Mouse (Mus musculus) lung, postnatal 25 days (tissue): Measurements from ENCODE around the gene Nptx1.

Experiments
- DNase-seq: peaks from one replicate; pipeline ENCODE4 v3.0.0; 2022; ENCODE audit warnings: low spot score

The Nptx1 gene

DNA sequence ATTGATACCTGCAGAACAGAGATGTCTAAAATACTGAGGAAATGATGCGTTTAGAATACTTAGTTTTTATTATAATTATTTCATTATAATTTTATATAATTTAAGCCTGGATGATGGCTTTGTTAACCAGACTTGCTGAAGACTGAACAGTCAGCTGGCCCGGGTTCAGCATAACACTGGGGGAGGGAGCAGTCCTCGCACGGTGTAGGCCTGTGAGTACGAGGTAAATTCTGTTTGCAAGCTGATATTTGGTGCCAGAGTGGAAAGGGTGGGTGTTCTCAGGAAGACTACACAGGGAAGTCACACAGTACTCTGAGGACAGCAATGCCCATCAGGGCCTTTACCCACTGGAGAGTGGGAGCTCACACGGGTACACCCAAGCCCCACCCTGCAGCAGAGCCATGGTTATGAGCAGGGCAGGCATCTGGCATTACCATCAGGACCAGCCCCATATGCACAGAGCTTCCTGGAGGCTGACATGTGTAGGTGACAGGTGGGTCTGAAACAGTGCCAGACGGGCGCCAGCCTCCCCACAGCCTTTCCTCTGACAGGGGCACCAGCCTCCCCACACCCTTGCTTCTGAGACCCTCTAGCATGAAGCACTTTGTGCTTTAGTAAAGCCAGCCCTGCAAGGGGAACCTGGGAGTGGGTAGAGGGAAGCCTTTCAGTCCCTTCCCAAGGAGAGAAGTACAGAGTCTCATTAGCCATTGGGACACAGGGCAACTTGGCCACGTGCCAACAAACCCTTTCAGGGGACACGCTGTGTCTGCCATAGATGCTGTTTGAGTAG lies 3.2 kb upstream of the Nptx1 start:
- DNase-seq, result no peak

DNA sequence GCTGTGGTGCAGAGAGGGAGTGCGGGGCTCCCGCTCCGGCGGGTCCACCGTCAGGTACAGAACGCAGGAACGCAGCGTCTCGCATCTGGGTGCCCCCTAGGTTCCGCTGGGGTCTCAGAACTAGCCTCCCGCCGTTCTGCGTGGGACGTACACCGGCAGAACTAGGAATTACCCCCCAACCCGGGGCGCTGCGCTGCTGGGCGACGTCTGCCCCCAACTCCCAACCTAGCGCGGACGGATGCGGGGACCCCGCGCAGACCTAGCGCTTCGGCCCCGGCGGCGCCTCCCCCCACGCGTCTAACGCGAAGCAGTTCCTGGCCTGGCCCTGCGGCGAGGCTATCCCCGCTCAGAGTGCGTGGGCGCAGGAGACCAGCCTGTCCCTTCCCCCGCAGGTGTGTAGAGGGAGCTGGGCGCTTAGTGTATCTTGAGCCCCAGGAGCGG lies 1.8 kb upstream of the Nptx1 start:
- DNase-seq, result no peak

DNA sequence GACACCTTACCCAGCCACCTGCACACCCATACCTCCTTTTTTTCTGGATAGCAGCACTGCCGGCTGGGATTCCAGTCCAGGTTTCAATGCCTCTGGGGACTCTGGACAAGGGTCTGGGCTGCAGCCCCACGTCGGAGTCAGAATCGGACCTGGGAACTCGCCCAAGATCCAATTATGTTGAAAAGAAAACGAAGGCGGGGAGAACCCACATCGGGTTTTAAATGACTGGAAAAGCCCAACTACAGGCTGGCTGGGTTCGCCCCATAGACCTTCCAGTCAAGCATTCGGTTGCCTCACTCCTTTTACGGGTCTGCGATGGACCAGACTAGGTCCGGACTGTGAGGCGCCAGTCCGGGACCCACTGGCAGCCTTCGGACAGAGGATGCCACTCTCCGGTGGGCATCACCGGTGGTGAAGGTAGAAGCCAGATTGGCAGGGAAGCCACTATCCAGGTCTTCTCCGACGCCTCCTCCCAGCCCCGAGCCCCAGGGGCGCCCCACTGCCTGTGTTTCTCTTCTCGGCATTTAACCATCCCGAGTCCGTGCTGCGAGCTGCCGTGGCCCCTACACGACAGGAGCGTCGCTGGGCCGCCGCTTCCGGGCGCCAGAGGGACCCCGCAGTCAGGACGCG lies 1.3 kb upstream of the Nptx1 start:
- no peak for DNase-seq

DNA sequence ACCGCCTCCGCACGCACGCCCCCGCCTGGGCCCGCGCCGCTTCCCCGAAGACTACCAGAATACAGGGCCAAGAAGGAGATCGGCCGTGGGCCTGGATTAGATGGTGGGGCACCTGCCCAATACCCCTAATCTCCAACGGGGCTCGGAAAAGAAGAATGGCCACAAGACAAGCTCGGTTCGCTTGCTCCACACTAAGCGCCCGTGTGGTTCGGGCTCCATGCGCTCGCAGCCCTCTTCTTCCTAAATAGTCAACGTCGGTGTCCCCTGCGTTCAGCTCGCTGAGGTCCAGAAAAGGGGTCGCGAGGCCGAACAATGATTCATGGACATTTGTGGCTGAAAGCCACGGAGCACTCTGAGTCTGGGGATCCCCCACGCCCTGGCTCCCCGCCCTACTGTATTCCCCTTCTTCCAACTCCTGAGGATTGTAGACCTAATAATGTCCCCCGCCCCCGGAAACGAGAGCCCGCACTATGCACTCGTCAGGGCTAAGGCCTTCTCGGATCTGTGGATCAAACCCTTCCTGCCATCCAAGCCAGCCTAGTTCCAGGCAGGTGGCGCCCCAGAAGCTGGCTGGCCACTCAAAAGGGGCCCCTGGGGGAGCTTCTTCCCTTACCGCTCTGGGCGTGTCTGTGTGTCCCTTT lies 518 bp upstream of the Nptx1 start:
- DNase-seq, result no peak

DNA sequence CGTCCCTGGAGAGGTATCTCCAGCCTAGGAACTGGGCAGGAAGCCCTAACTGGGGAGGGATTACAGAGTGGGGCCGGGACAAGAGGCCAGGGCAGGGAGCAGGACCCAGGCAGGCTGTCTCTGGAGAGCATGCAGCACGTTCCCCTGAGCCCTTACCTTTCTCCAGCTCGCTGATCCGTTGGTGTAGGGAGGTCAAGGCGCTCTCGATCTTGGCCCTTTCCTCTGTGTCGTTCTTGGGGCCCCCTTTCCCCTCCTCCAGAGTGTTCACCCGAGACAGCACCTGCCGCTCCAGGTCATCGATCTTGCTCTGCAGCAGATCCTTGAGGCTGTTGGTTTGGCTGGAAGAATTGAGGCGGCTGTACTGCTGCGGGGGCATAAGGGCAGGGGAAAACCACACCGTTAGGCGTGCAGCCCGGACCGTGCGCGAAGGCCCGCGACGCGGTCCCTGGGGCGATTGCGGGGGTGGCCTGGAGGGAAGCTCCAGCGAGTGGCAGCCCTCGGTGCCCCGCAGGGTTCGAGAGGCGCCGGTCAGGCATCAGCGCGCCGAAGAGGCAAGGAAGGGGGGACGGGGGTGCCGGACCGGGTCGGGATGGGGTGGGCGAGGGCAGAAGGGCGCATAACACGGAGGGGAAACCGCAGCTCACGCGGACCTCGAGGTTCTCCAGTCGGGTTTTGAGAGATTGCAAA lies 914 bp downstream of the Nptx1 start:
- DNase-seq, result no peak

DNA sequence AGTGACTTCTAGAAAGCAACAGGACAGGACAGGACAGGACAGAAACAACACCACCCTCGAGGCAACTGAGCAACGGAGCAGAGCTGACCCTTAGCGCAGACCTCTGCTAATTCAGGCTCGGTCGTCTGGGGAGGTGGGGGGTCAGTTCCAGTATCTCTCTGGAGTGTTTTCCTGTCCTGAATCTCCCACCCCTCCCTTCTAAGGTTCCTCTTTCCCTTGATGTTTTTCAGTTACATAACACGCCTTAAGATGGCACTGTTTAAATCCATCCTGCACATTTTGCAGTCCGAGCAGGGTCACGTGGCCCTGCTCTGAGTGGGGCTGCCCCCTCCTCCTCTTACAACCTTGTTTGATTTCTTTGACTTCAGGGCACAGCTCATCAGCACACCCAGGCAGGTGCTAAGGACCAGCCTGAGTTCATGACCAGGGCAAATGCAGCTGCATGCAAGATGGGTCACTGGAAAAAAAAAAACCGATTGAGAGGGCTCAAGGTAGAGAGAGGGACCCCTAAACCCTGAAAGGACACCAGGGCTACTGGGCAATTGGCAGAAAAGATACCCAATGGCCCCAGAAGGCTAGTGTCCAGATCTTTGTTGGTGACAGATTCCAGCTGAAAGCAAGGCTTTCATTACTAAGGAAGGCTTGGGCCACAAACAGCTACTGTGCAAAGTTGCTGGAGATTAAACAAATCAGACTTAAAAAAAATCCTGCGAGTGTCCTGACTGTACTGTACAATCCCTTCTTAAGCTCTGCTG lies 1.6 kb downstream of the Nptx1 start:
- DNase-seq, result no peak

DNA sequence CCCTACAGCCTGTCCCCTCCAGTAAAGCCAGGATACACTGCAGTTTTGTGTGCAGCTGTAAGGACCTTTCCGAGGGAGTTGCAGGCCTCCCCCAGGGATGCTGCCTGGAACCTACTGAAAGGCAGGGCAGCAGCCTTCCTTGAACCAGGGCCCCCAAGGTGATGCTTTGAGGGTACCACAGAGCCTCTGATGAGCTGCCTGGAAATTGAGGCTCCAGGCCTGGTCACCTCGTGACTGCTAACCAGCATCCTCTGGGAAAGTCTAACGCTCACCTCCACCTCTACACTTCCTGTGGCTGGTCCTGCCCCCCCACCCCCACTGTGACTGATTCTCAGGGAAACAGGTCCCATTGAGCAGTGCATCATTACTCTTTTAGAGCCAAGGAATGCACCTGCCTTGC lies 2.3 kb downstream of the Nptx1 start:
- no peak for DNase-seq

DNA sequence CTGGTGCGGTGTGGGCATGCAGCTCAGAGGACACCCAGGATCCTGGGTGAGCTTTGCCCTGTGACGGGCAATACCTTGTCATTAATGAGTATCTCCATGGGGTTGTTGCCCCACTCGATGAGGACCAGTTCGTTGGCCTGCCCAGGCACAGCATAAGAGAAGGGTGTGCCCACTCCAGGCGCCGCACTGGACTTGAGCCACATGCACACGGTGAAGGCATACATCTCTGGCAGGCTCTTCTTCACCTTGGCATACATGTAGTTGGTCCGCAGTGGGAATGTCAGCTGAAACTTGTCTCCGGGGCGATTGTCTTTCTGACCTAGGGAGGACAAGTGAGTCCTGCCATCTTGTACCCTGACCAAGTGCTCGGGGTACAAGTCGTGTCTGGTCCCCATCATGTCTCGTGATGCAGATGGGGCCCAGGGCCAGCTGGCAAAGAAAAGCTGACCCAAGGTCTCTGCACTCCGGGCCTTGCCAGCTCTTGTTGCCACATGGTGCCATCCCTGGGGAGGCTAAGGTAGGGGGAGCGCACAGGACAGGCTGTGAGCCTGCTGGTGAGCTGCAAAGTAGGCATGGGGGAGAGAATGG lies 2.9 kb downstream of the Nptx1 start:
- DNase-seq, result no peak

DNA sequence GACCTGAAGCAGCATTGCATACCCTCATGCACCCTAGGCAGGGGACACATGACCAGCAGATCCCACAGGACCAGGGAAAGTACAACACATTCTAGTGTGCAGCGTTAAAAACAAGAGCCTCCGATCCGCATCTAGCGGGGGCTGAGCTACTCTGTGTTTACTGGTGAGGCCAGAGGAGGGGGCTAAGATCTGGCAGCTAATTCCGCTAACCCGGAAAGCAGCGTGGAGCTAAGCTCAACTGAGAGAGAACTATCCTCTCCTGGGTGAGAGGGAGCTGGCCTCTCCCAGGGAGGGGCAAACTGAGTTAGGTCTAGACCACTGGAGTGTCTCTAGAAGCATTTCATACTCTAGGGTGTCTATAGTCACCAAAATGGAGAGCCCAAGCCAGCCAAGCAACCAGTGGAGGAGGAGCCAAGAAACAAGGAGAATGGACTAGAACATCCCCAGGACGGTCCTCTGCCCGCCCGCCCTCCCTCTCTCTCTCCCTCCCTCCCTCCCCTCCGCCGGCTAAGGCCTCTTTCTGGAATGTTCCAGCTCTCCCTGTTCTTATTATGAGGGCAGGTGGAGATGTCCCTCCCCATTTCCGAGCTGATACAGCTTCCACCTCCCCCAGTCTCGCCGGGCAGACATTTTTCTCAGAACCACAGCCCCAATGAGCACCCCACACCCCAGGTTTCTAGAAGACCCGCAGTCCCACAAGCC lies 3.6 kb downstream of the Nptx1 start:
- DNase-seq, result no peak

DNA sequence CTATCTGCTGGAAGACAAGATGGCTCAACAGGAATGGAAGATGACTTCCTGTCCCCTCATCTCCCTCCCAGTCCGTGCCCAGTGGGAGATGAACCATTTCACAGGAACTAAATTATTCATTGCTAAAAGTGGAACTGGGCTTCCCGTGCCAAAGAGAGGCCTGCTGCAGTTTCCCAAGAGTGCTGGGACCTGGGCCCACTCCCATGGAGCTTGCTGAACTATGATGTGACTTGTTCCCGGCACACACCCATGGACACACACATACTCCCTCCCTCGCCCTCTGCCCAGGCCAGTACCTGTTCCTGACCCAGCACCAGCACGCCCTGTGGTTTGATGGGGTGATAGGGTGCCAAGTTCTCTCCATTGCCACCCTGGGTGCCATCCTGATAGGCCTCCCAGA lies 4.7 kb downstream of the Nptx1 start:
- DNase-seq, result no peak

DNA sequence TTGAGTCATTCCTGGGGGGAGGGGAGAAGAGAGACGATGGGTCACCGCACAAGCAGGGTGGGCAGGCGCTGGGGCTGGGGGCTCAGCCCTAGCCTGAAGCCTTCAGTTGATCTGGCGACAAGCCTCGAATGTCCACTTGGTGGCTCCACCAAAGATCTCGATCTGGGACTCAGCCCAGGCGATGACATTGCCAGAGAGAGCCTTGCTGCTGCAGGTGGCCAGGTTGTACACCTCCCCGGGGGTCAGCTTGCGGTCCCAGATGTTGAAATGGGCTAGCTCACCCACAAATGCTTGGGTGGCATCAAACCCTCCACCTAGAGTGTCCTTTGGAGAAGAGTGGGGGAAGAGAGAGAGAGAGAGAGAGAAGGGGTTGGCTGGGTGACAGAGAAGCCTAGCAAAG lies 5.2 kb downstream of the Nptx1 start:
- DNase-seq, result no peak

DNA sequence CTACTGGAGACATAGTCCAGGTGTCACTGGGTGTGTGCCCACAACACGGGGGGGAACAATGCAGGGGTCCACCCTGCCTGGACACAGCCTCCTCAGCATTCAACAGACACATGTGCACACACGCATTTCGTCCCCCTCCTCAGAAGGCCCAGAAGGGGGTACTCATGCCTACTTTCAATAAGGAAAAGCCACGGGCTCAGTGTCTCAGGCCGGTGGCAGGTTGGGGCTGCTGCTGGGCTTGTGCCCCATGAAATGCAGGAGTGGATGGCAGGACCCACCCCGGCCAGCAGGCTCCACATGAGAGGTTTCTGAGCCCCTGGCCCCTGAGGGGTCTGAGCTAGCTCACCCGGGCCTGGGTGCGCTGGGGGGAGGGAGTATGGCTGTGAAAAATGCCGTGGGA lies 6.5 kb downstream of the Nptx1 start:
- no peak for DNase-seq

DNA sequence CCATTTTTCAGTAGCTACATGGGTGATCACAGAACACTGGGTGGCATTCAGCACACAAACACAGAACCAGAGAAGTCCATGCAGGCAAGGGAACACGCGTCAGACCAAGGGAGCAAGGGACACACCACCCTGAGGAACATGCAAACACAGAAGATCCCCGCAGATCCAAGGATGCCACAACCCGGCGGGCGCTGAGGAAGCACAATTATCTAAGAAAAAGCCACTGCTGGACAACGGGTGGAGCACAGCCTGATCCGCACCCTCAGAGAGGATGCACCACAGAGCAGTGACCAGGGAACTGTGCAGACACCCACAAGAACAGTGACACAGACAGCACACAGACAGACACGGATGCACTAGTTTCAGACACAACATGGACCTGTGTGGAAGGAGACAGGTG lies 7.0 kb downstream of the Nptx1 start:
- DNase-seq, result no peak

DNA sequence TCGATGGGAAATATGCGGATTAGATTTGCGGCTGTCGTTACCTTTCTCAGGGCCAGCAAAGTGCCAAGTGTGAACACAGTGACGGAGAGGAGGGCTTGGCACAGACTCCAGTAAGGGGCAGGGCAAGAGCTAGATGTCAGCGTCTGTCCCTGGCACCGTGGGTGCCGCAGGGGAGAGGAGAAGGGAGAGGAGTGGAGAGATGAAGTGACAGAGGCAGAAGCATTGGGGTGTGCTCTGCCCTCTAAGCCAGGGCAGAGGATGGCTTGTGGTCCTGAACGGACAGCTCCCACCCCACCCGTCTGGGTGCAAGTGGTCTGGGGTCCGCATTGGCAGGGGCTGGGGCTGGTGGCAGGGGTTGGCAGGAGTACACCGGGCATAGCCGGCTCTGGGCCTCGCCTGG lies 7.6 kb downstream of the Nptx1 start:
- no peak for DNase-seq

DNA sequence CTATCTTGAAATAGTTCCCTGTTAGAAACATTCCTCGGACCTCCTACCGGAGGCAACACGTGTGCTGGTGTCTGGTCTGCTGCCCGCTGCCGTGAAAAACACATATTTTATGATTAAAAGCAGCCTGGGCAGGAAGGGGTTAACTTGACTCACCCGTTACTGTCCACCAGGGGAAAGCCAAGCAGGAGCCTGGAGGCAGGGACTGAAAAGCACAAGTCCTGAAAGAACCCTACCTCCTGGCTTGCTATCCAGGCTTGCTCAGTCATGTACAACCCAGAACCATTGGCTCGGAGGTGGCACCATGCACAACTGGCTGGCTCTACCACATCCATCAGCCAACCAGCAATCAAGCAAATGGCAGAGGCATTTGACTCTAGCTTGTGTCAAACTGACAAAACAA lies 13.8 kb downstream of the Nptx1 start:
- DNase-seq, result no peak

DNA sequence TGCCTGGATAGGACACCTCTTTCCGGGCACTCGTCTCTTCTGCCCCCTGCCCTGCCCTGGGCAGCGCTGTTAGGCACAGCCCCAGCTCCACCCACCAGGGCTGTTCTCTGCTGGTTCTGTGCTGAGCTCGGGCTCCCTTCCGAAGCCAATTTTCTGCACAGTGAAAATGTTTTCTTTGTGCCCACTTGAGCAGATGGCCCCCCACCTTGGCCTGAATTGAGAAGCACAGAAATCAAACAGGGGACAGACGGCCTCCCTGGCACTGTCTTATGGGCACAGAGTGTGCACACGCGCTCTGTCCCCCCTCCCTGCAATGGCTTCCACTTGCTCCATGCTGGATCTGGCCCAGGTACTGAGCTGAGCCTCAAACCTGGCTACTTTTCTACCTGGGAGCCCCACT lies 15.1 kb downstream of the Nptx1 start:
- no peak for DNase-seq

DNA sequence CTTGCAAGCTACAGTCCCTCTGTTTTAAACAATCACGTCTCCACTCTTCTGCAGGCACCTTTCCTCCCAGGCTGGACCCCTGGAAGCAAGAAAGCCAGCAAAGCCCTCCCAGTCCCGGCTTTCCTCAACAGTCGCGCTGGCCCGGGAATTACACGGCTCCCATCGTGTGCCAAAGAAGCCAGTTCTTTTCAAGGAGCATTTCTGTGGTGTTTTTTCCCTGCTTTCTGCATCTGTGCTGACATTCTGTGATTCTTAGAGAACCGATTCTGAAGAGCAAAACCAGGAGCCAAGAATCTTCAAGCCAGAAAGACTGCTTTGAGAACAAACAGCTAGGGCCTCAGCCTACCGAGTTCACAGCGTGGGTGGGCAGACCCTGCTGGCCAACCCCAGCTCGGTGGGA lies 18.6 kb downstream of the Nptx1 start:
- no peak for DNase-seq

DNA sequence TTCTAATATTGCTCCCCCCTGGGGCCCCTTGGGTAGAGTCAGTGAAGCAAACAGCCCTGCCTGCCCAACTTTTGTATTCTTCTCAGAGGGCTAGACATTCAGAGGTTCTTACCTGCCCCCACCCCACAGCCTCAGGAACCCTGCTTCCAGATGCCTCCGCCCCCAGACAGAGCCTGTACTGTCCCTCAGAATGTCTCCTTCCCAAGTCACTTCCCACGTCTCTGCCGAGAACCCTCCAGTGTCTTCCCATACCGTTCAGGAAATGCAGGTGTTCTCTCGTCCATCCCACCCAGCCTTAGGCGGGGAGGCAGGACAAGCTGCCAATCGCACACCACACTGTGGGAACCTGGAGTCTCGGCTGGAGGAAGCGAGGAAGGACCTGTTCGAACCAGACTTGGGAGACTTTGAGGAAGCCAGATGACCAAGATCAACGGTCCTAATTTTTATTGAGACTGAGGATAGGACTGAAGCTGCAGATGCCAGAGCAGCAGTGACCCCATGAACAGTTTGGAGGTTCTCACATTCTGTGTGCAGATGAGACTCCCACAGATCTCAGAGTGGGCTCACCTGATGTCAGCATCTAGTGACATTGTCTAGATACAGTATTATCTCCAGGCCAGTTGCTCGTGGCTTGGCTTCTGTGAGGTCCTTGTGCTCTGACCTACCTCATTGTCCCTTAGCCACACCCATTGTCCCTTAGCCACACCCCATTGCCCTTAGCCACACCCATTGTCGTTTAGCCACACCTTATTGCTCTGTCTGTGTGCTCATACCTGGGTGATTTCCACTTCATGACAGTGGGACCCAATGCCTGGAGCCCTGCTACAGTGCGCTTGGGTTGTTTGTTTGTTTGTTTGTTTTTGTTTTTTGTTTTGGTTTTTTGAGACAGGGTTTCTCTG lies 21.2 kb downstream of the Nptx1 start:
- DNase-seq, result no peak

DNA sequence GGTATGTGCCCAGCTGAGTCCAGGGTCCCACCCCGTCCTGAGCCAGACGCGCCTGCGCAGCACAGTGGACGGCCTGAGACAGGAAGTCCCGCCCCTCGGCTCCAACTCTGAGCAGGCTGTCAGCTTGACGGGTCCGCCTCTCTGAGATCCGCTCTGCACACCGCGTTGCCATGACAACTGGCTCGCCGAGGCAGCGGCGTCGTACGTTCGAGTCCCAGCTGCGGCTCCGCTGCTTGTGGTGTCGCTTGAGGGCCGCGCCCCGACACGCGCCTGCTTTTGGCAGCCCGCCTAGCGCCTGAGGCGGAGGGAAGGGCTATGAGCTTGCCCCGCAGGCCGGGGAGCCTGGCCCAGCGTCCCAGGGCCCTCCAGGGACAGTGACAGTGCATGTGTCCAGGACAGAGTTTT lies 23.0 kb downstream of the Nptx1 start:
- peak; percentile 92 for DNase-seq

DNA sequence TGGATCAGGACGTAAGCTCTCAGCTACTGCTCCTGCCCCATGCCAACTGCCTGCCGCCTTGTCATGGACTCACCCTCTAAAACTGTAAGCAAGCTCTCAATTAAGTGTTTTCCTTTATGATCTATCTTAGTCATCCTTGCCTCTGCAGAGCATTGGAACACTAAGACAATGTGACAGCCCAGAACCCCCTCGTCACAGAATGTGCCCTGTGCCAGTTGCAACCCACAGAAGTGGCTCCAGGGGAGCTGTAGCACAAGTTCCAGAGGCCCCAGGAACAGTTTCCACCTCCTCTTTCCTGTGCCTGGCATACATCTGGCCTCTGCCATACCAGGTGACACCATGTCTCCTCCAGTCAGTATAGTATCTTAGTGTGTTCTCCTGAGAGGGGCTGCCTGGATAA lies 24.2 kb downstream of the Nptx1 start:
- no peak for DNase-seq
